Comparison of ENCODE assay signal across 23 mouse cellular contexts in genomic region chr17:11626306-11626705, GRCm38 (mm10).
DNase-seq lines count a peak whose midpoint lies in the region.
"Had no signal": no experiment of that assay in that cellular context is flagged by ENCODE, and none has a peak within 500 bp of the region (broad histone marks: within the 10 kb centered on the region; RNA-seq: fewer than 3 reads in every experiment).

No protein-coding gene starts in this region.

- peak; percentile 29 to 46 for DNase-seq in cerebellum, postnatal 10 days
- DNase-seq in cerebellum, adult 11 months = no peak
- peak; percentile 60 for DNase-seq in heart, embryonic 10.5 days (ENCODE audit: low spot score)
- DNase-seq in heart, adult 18-20 months = no peak
- DNase-seq in brain, adult 2 months (ENCODE audit: low read depth, low spot score) = peak; percentile 18
- no peak for DNase-seq in T-cell, adult 2 months (ENCODE audit: low spot score)
- DNase-seq: adrenal gland, adult 2 months; adrenal gland, postnatal 10 days; adrenal gland, postnatal 25 days; B cell, adult 2 months; cerebellum, adult 11-12 months; cerebellum, adult 2 months; cerebellum, adult 9-10 months; cerebellum, postnatal 36 days; embryo, embryonic 11 days had no signal

- 81% methylated on average over 3 of the region's 3 CpGs for WGBS in heart, embryonic 10.5 days

- no peak overlapping the region for H3K4me3 ChIP-seq in heart, embryonic 10.5 days
- H3K4me3 ChIP-seq: embryonic facial prominence, embryonic 13.5 days; embryonic facial prominence, embryonic 15.5 days; erythroblast, embryonic 14.5 days; forebrain, embryonic 10.5 days; forebrain, embryonic 12.5 days had no signal

- no peaks in the 10 kb centered on the region for H3K4me1 ChIP-seq in heart, embryonic 10.5 days
- H3K4me1 ChIP-seq: embryonic facial prominence, embryonic 13.5 days; embryonic facial prominence, embryonic 15.5 days; forebrain, embryonic 10.5 days; forebrain, embryonic 12.5 days had no signal

- H3K9me3 ChIP-seq in heart, embryonic 10.5 days = no peaks in the 10 kb centered on the region
- H3K9me3 ChIP-seq: embryonic facial prominence, embryonic 13.5 days; embryonic facial prominence, embryonic 15.5 days; forebrain, embryonic 10.5 days; forebrain, embryonic 12.5 days; G1E had no signal

- H3K27me3 ChIP-seq in heart, embryonic 10.5 days (ENCODE audit: insufficient read depth, poor library complexity, severe bottlenecking) = no peaks in the 10 kb centered on the region
- H3K27me3 ChIP-seq: CH12.LX; embryonic facial prominence, embryonic 13.5 days; embryonic facial prominence, embryonic 15.5 days; forebrain, embryonic 12.5 days; Patski had no signal

- H3K27ac ChIP-seq in heart, embryonic 10.5 days = no peak overlapping the region
- H3K27ac ChIP-seq: embryonic facial prominence, embryonic 13.5 days; embryonic facial prominence, embryonic 15.5 days; forebrain, embryonic 10.5 days; forebrain, embryonic 12.5 days had no signal

- no peaks in the 10 kb centered on the region for H3K36me3 ChIP-seq in heart, embryonic 10.5 days
- H3K36me3 ChIP-seq: embryonic facial prominence, embryonic 13.5 days; embryonic facial prominence, embryonic 15.5 days; forebrain, embryonic 10.5 days; forebrain, embryonic 12.5 days; G1E had no signal

Comparison
In these comparisons a context has a peak if more than half of its experiments do, and no peak if none do; other contexts are left out.
1. DNase-seq: peak in cerebellum, postnatal 10 days (2 of 2), heart, embryonic 10.5 days (single experiment) and brain, adult 2 months (single experiment); none in cerebellum, adult 11 months (single experiment), heart, adult 18-20 months (0 of 2) and T-cell, adult 2 months (single experiment).